Mouse (Mus musculus) spleen, adult 2 months (tissue): ENCODE data around the gene Sfi1.
"Not testable (repeated sequence)": the region's sequence is repeated elsewhere in the genome, so short reads cannot be mapped to it uniquely, and the experiment has no call there.

Experiments used
- CTCF ChIP-seq: fragments of 200-500 bp; IDR thresholded peaks from 2 replicates; pipeline ENCODE4 v1.5.1; 2011; ENCODE audit warnings: mild to moderate bottlenecking, inconsistent platforms; ENCODE audit not compliant: insufficient read depth, insufficient read length, insufficient replicate concordance; ENCODE audit errors: extremely low read depth
- POLR2A ChIP-seq: fragments of 200-500 bp; IDR thresholded peaks from 2 replicates; pipeline ENCODE4 v1.6.1; 2011; ENCODE audit warnings: low read depth, low read length, inconsistent platforms

DNA sequence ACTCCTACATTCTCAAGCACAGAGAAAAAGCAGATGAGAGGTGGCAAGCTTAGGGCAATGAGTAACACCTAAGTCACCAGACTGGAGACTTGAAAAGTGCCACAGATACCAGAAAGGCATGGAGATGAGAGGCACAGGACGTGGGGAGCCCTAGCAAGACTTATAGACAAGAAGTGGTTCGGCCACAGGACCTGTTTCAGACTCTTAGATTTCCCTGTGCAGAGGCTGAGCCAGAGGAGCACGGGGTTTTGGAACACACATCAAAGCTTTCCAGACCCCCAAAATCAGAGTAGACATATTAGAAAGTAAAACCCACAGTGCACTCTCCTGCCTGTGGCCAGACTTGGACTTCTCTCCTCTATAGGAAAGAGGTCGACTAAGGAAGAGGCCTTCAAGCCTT, 12.0 kb downstream of the Sfi1 start:
- TF ChIP-seq POLR2A, CTCF: not testable (repeated sequence)
